Mouse (Mus musculus): Measurements from ENCODE around the gene Htr1f.
"Not testable (repeated sequence)": the region's sequence is repeated elsewhere in the genome, so short reads cannot be mapped to it uniquely, and the experiment has no call there.

Gene Htr1f

GRCm38 (mm10) chr16:65105184-65105931 is at the start of gene Htr1f:
Htr1f (minus strand) TSS chr16:65105854.
- peak; percentile 20; the same call in 1 of the 2 replicates for ATAC-seq (ENCODE audit: insufficient number of reproducible peaks, low FRiP score, low TSS enrichment)

GRCm38 (mm10) chr16:65139771-65140170 is 34.1 kb upstream of the Htr1f start:
- no peak for ATAC-seq (ENCODE audit: insufficient number of reproducible peaks, low FRiP score, low TSS enrichment)

GRCm38 (mm10) chr16:65129391-65129790 is 23.7 kb upstream of the Htr1f start:
- ATAC-seq (ENCODE audit: insufficient number of reproducible peaks, low FRiP score, low TSS enrichment) = no peak

DNA sequence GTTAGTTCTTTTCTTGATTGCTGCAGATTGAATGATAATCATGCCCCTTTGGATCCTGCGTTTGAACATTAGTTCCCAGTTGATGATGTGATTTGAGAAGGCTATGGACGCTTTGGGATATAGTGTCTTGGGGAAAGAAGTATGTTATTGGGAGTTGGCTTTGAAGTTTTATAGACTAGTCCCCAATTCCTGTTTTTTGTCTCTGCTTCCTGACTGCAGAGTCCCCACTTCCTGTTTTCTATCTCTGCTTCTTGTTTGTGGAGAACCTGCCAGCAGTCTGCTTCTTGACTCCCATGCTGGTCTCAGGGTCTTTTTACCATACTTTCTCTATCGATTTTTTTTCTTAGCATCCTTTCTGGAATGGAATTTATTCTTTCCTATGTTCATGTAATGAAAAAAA is 22.2 kb upstream of the Htr1f start:
- no peak for ATAC-seq (ENCODE audit: insufficient number of reproducible peaks, low FRiP score, low TSS enrichment)

DNA sequence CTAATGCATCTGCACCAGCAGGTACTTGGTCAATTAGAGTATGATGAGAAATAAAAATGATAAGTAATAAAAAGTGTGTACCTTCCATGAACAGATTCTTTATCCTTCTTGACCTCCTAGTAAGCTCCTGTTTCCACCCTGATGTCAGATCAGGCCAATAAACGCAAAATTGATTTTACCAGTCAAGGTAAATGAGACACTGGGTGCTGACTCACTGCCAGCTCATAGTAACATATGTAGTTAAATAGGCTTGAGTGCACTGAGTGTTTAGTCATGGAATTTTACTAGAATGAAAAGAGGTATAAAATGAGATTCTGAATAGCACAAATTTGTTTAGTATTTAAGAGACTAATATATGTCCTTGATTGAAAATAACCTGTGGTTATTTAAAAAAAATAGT is 6.6 kb upstream of the Htr1f start:
- ATAC-seq (ENCODE audit: insufficient number of reproducible peaks, low FRiP score, low TSS enrichment) = no peak

DNA sequence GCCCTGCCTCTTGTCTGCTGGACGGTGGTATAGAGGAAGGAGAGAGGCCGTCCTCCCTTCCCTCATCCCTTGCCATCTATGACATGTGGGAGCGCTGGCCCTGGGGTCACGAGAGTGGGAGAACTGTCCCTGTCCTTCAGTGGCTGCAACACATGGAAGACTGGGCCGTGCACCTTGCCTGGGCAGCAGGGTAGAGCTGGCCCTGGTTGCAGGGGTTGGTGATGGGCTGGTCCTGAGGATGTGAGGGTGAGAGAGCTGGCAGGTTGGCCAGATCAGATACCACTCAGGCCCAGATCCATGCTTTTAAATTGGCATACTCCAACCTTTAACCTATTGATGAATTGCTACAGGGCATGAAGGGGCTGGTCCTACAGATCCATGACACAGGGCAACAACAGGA is 12.1 kb downstream of the Htr1f start:
- no peak for ATAC-seq (ENCODE audit: insufficient number of reproducible peaks, low FRiP score, low TSS enrichment)

DNA sequence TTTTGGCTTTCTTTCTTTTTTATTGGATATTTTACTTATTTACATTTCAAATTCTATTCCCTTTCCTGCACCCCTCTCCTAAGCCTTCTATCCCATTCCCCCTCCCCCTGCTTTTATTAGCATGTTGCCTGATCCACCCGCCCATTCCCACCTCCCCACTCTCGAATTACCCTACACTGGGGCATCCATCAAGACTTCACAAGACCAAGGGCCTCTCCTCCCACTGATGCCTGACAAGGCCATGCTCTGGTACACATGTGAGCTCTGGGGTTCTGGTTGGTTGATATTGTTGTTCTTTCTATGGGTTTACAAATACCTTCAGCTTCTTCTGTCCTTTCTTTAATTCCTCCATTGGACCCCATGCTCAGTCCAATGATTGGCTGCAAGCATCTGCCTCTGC is 22.2 kb downstream of the Htr1f start:
- no peak for ATAC-seq (ENCODE audit: insufficient number of reproducible peaks, low FRiP score, low TSS enrichment)

DNA sequence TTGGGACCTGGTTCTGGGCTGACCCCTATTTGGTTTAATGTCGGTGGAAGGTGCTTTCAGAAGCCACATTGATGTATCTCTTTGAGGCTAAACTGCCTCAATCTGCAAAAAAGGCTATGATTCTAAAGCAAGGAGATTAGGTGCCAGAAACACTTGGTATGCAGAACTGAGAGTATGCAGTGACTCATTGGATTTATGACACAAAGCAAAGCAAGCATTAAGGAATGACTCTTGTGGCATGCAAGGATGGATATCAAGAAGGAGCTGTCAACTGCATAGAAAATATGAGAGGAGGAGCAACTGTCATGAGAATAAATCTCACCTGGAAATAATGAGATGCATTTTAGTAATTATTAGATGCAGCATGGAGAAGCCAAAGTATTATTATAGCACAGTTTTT is 35.8 kb downstream of the Htr1f start:
- ATAC-seq (ENCODE audit: insufficient number of reproducible peaks, low FRiP score, low TSS enrichment) = no peak

GRCm38 (mm10) chr16:65066264-65066663 is 39.4 kb downstream of the Htr1f start:
- no peak for ATAC-seq (ENCODE audit: insufficient number of reproducible peaks, low FRiP score, low TSS enrichment)

- ATAC-seq (ENCODE audit: insufficient number of reproducible peaks, low FRiP score, low TSS enrichment) = not testable (repeated sequence)
Measured at GRCm38 (mm10) chr16:65037660-65038425, 67.8 kb downstream of the Htr1f start.

GRCm38 (mm10) chr16:65029675-65030074 is 76.0 kb downstream of the Htr1f start:
- ATAC-seq (ENCODE audit: insufficient number of reproducible peaks, low FRiP score, low TSS enrichment) = peak; percentile 89

DNA sequence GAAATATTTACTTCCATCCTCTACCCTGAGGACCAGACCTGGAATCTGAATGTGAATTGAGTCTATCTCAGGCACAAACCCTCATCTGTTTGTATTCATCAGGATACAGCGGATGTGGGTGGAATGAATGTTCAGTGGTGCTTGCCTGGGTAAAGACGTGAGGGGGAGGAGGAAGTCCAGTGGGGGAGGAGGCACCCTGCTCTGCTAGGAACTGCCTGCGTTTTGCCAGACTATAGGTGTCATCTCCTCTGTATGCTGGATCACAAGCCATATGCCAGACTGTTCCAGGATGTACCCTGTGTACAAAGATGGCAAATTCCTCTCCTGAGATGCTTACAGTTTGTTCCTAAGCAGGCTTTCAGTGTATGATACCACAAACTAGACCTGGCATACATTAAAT is 83.3 kb downstream of the Htr1f start:
- ATAC-seq (ENCODE audit: insufficient number of reproducible peaks, low FRiP score, low TSS enrichment) = no peak

DNA sequence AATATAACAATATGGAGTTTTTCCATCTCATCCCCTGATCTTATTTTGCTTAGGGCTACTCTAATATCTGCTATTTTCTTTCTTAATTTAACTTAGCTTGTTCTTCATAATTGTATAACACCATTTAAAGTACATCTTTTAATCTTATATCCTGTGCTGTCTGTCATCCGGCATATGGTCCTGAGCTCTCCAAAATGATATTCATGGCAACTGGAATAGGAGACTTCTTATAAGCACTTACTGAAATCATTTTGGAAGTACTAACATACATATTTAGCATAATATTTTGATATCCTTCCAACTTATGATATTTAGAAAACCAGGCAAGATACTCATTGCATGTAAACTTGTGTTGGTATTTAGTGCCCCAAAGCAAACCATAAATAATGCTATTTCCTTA is 86.9 kb downstream of the Htr1f start:
- no peak for ATAC-seq (ENCODE audit: insufficient number of reproducible peaks, low FRiP score, low TSS enrichment)

DNA sequence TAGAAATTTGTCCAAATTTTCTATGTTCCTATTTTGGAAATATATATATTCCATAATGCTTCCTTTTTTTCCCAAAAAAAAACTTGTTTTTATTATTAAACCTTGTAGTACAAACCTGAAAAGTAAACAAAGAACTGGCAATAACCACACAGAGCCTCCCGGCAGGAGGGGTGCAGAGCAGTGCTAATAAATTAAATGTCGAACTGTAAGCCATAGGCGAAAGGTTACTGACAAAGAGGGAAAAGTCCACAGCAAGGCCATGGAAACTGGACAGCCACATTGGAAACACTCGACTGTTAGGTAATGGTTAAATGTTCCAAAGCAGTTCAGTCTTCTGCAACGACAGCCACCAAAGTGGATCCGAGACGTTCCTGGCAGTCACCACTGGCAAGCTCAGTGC is 87.5 kb downstream of the Htr1f start:
- no peak for ATAC-seq (ENCODE audit: insufficient number of reproducible peaks, low FRiP score, low TSS enrichment)

DNA sequence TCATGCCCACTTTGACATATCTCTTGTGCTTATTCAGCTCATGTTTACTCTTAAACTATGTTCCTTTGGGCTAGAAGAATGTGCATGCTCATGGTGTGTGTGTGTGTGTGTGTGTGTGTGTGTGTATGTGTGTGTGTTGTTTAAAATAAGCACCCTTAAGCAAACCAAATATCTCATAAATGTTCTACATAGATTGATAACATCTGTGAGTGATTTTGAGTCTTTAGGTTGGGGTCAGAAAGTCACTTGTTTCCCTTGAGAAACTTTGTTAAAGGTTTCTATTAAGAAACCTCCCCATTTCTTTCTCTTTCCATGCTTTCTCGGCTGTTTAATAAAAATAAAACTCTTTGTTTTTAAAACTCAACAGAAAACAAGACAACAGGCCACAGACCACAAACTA is 88.1 kb downstream of the Htr1f start:
- no peak for ATAC-seq (ENCODE audit: insufficient number of reproducible peaks, low FRiP score, low TSS enrichment)

GRCm38 (mm10) chr16:65015241-65015640 is 90.4 kb downstream of the Htr1f start:
- ATAC-seq (ENCODE audit: insufficient number of reproducible peaks, low FRiP score, low TSS enrichment) = no peak

- ATAC-seq (ENCODE audit: insufficient number of reproducible peaks, low FRiP score, low TSS enrichment) = no peak
Measured at GRCm38 (mm10) chr16:65001993-65002821, 103.4 kb downstream of the Htr1f start.

- no peak for ATAC-seq (ENCODE audit: insufficient number of reproducible peaks, low FRiP score, low TSS enrichment)
Measured at GRCm38 (mm10) chr16:64989279-64989800, 116.3 kb downstream of the Htr1f start.

DNA sequence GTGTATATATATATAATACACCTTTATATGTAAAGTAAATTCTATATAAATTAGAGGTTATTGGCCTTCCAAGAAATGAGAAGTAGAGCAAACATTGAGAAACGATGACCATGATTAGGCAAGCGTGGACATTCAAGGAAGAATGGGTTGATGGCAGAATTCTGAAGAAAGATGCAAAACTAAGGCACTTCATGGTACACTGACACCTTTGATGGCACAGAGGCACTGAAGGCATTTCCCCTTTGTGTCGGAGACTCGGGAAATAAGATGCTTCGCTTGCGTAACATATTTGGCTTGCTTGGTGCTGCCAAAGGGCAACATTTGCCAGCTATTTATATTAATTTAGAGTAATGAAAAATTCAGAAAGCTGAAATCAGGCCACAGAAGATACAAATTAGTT is 118.1 kb downstream of the Htr1f start:
- no peak for ATAC-seq (ENCODE audit: insufficient number of reproducible peaks, low FRiP score, low TSS enrichment)

DNA sequence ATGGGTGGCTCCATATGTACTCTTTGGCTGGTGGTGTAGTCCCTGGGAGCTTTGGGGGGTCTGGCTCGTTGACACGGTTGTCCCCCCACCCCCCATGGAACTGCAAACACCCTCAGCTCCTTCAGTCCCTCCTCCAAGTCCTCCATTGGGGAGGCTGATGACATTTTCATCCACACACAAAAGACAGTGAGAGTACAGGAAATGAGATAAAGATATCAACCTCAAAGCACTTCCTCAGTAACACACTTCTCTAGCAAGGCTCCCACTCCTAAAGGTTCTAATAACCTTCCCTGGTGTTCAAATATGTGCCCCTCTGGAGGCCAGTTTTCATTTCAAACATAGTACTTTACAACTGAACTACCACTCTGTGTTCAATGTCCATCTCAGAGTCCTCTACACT is 118.6 kb downstream of the Htr1f start:
- ATAC-seq (ENCODE audit: insufficient number of reproducible peaks, low FRiP score, low TSS enrichment) = no peak

DNA sequence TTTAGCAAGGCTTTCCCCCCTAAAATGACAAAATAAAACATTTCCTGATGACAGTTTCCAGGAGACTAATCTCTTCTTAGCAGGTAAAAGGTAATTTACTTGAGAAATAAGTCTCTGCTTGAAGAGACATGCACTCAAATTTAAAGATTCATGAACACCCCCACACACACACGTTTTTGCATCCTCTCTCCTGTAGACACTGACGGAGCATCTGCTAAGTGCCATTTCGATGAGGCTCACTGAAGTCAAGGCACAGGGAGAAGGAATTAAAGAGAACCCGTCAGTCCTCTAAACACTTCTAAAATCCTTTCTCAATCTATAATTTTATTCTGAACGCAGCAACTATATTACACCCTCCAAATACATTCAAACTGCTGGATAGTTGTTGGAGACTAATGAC is 131.0 kb downstream of the Htr1f start:
- no peak for ATAC-seq (ENCODE audit: insufficient number of reproducible peaks, low FRiP score, low TSS enrichment)

Measured in cerebellum, adult (tissue).